Mouse (Mus musculus): ENCODE measurements around the gene Cgnl1.

Cgnl1 gene

GRCm38 (mm10) chr9:71672495-71672894 lies 98.9 kb downstream of the Cgnl1 start:
- WGBS = 100% methylated on average over 4 of the region's 4 CpGs

GRCm38 (mm10) chr9:71670677-71671076 lies 100.7 kb downstream of the Cgnl1 start:
- WGBS = 92% methylated on average over 5 of the region's 5 CpGs

GRCm38 (mm10) chr9:71667616-71668015 lies 103.8 kb downstream of the Cgnl1 start:
- 69% methylated on average over 5 of the region's 5 CpGs for WGBS

GRCm38 (mm10) chr9:71666432-71666831 lies 105.0 kb downstream of the Cgnl1 start:
- WGBS = 81% methylated on average over 6 of the region's 6 CpGs

- 94% methylated on average over 3 of the region's 3 CpGs for WGBS
Measured at GRCm38 (mm10) chr9:71665493-71665892, 105.9 kb downstream of the Cgnl1 start.

- WGBS = 90% methylated on average over 3 of the region's 3 CpGs
Measured at GRCm38 (mm10) chr9:71664855-71665254, 106.5 kb downstream of the Cgnl1 start.

- WGBS = 69% methylated on average over 11 of the region's 11 CpGs
Measured at GRCm38 (mm10) chr9:71663421-71664217, 107.8 kb downstream of the Cgnl1 start.

- 70% methylated on average over 9 of the region's 9 CpGs for WGBS
Measured at GRCm38 (mm10) chr9:71660540-71660939, 110.9 kb downstream of the Cgnl1 start.

- 75% methylated on average over 5 of the region's 5 CpGs for WGBS
Measured at GRCm38 (mm10) chr9:71659681-71660080, 111.7 kb downstream of the Cgnl1 start.

- WGBS = 96% methylated on average over 1 of the region's 1 CpGs
Measured at GRCm38 (mm10) chr9:71657199-71657598, 114.2 kb downstream of the Cgnl1 start.

GRCm38 (mm10) chr9:71654861-71655260 lies 116.5 kb downstream of the Cgnl1 start:
- 72% methylated on average over 3 of the region's 3 CpGs for WGBS

GRCm38 (mm10) chr9:71646115-71646514 lies 125.3 kb downstream of the Cgnl1 start:
- WGBS = 34% methylated on average over 6 of the region's 6 CpGs

- WGBS = 94% methylated on average over 4 of the region's 4 CpGs
Measured at GRCm38 (mm10) chr9:71643611-71644010, 127.8 kb downstream of the Cgnl1 start.

GRCm38 (mm10) chr9:71642270-71642669 lies 129.1 kb downstream of the Cgnl1 start:
- over 99% methylated on average over 3 of the region's 3 CpGs for WGBS

GRCm38 (mm10) chr9:71640361-71640927 lies 131.0 kb downstream of the Cgnl1 start:
- WGBS = 73% methylated on average over 4 of the region's 4 CpGs

- WGBS = 73% methylated on average over 11 of the region's 11 CpGs
Measured at GRCm38 (mm10) chr9:71638198-71638597, 133.2 kb downstream of the Cgnl1 start.

- 78% methylated on average over 1 of the region's 1 CpGs for WGBS
Measured at GRCm38 (mm10) chr9:71636854-71637253, 134.5 kb downstream of the Cgnl1 start.

GRCm38 (mm10) chr9:71635627-71636026 lies 135.8 kb downstream of the Cgnl1 start:
- 71% methylated on average over 1 of the region's 1 CpGs for WGBS

- 89% methylated on average over 2 of the region's 2 CpGs for WGBS
Measured at GRCm38 (mm10) chr9:71634916-71635315, 136.5 kb downstream of the Cgnl1 start.

- WGBS = 70% methylated on average over 6 of the region's 6 CpGs
Measured at GRCm38 (mm10) chr9:71628921-71629320, 142.5 kb downstream of the Cgnl1 start.

GRCm38 (mm10) chr9:71628286-71628685 lies 143.1 kb downstream of the Cgnl1 start:
- 58% methylated on average over 6 of the region's 6 CpGs for WGBS

GRCm38 (mm10) chr9:71625961-71626360 lies 145.4 kb downstream of the Cgnl1 start:
- 86% methylated on average over 6 of the region's 6 CpGs for WGBS

GRCm38 (mm10) chr9:71624793-71625495 lies 146.5 kb downstream of the Cgnl1 start:
- 48% methylated on average over 10 of the region's 10 CpGs for WGBS

All from cerebral cortex, adult 2 months (tissue).